Mouse (Mus musculus) layer of hippocampus, adult 9-10 months (tissue): Measurements from ENCODE around the gene Dexi.
A peak's percentile ranks its signal among the peaks of the same experiment; 100 is the strongest.

ENCODE experiments used
- DNase-seq: peaks from one replicate; pipeline ENCODE4 v3.0.0; 2022; ENCODE audit warnings: low spot score

Dexi gene

DNA sequence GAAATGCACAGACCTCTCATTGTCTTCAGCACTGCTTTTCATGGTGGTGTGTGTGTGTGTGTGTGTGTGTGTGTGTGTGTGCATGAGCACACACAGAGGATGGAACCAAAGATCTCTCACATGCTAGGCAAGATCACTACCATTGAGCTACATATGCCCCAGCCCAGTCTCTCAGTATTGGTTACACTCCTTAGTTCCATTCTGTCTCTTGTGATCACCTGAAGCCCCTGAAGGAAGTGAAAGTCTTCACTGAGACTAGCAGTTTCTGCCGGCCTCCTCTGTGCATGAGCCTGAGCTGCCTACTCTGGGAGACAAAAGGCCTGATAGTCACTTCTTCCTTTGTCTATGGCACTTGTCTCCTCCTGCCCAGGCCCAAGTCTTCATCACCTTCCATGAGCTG is 43.7 kb downstream of the Dexi start:
- no peak for DNase-seq

DNA sequence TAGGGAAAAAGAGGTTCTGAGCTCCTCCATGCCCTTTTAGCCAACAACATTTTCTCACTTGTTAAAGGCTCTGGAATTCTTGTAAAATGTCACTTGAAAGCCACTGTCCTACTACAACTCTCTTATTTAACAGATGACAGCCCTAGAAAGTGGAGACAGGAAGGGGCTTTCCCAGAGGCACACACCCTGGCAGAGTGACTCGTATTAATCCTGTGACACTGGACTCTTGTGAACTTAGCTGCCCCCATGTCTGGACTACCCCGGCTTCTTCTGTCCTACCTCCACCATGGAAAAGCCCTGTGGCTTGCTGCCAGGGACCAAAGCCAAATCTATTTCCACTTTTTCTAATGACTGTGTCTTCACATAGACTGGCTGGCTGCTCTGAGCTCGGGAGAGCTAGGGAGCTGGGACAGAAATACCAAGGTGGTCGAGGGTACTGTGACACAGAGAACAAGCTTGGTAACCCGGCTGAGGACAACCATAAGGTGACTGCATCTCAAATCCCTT is 44.7 kb downstream of the Dexi start:
- DNase-seq, result no peak

DNA sequence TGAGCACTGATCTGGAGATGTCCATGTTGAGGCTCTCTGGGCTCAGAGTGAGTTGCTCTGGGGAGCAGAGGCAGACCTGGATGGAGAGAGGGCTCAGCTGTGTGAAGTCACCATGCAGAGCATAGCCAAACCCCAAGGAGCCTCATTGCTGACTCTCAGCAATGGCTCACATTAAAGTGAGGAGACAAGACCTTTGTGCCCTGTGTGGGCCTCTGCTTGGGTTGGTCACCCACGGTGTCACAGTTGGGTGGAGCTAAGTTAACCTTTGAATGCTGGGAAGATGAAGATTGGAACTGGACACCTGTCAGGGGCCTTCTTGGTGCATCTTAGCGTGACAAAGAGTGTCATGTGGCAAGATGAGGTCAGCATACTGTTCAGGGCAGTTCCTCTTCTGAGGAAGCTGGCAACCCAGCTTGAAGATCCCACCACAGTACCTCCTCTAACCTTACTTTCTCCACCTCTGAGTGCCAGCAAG is 47.0 kb downstream of the Dexi start:
- DNase-seq, result no peak

DNA sequence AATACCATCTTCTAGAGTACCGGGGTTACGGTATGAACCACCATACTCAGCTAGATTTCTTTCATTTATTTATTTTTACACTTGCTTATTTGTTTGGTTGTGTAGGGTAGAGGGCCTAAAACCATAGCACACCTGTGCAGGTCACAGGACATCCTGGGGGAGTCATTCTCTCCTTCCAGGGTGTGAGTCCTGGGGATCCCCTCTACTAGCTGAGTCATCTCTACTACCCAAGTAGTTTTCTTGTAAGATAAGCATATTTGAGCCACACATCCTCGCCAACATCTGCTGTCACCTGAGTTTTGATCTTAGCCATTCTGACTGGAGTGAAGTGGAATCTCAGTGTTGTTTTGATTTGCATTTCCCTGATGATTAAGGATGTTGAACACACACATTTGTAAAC is 50.3 kb downstream of the Dexi start:
- no peak for DNase-seq

DNA sequence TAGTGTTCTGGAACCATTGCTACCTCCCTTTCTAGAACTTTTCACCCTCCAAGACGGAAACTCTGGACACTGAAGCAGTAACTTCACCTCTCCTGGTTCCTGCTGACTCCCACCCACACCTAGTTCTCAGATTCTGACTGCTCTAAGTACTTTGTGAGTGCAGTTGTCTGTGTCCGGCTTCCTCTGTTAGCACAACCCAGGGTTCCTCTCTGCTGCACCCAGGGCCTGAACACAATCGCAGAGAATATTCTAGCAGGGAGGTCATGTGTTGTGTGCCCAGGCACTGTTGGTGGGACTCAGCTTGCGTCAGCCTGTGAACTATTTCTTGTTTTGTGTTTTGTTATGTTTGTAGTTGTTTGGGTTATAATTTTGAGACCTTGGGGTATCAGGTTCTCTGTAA is 51.1 kb downstream of the Dexi start:
- DNase-seq, result no peak

DNA sequence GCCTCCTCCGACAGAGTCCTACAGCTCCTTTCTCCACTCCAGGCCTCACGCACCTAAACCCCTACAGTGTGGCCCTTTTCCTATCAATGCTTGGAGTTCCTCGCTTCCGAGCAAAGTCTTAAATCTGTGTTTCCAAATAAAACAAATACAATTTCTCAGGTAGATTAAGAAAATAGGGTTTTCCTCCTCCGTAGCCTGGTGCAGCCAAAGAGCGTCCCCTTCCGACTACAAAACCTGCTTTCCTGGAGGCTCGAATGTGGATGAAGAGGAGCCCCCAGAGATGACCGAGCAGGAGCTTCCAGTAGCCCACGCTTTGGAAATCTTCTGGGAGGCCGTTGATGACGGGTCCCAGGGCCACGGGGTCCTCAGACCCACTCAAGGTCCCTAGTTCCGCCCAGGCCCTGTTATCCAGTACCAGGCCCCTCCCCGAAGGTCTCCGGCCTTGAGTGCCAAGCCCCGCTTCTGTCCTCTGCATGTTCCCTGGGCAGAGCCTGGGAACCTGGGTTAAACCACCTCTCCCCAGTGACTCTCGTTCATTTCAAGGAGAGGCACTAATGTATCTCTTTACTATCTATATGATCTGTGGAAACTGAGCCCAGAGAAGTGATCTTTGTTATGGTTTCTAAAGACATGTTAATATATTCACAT is 52.2 kb downstream of the Dexi start:
- no peak for DNase-seq

DNA sequence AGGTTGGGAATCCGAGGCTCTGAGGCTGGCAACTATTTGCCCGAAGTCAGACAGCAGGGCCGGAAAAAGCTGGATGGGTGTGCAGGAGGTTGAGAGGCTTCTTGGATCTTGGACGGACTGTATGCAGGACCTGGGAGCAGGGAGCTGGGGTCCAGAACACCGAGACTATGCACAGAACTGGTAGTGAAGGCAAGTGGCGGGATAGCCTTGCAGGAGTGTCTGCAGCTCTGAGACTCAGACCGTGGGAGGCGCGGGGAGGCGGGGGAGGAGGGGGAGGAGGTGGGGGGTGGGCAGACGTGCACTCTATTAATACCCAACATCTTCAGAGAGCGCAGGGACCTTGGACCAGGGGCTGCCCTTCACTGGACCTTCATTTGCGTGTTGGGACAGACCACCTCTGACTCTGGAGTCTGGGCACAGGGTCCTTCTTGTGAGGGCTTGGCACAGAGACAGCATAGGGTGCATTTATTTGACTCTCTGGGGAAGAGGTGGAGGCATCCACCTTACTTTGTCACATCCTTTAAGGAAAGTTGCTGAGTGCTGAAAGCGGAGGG is 52.9 kb downstream of the Dexi start:
- no peak for DNase-seq

DNA sequence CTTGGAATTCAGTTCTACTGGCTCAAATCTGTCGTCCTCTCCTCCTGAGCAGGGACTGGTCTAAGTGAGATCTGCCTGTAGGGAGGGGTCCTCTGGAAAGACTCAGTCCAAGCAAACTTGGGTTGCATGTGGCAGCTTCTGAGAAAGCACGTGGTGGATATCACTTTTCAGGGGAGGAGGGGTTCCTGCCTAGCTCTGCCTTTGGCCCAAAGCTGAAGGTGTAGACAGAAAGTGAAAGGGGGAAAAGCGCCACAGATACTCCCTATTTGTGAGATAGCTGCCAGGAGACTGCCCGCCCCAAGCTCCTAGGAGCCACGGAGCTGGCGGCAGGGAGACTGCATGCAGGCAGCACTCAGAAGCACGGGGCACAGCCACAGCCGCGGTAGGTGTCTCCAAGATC is 53.4 kb downstream of the Dexi start:
- no peak for DNase-seq

DNA sequence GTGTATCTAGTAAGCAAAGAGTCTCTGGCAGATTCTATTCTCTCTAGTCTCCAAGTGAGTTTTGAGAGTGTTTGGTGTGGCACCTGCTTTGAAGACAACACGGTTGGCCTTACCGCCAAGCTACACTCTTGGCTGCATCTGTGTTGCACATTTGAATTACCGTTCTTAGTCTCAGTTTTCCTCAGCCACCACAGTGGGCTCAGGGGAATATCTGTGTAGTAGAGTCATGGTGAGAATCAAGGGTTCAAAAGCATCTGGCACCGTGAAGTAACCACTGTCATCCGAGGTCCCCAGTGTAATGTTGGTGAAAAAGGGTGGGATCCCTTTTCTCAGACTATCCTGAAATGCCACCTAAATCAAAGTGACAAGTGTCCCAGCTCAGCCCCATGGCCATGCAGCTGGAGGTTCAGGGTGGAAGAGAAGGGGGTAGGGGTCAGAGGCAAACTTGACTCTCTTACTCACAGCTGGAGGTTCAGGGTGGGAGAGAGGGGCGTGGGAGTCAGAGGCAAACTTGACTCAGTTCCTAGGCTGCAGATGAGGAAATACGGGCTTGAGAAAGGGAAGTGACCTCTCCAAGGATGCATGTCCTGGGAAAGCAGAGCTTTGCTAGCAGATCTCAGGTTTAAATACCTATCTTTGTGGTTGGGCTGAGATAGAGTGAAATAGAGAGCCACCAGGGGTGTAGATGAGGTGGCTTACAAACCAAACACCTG is 53.9 kb downstream of the Dexi start:
- no peak for DNase-seq

DNA sequence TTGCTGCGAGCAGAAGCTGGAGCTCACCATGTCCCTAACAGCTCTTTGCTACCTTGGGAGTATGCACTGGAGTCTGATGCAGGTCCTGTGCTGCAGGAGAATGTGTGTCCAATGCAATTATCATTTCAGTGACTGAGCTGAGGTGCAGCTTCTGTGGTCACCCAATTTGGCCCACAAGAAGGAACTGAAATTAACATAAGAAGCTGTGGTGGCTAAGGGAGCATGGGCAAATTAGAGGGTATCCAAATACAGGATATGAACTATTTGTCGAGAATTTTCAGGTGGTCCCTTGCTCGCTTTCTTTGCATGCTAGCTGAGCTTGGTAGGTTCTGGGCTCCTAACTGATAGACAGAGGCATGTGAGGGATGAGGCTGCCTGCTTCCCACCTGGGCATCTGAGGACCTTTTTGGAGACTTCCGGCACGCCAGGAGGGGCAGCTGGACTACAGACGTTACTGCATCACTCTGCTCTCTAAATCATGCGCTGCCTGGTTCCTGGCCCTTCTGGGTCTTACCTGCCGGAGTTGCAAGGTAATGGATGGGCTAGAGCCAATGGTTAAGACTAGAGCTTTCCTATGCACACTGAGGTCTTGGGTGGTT is 54.9 kb downstream of the Dexi start:
- DNase-seq, result no peak

DNA sequence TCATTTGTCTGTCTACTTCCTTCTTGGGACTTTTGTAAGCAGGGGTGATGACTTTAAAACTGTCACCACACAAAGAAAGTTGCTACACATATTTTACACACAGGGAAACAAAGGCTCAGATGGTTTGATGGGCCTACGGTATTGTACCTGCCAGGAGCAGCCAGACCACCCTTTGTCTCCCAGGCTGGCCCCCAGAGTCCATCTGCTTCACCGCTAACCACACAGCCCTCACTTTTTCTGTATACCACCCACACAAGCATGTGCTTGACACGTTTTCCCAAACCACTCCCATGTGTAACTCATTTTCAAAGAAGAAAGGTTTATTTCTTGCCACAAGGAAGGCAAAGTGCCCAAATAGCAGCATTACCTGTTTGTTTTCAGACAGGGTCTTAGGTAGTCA is 55.9 kb downstream of the Dexi start:
- DNase-seq, result no peak

DNA sequence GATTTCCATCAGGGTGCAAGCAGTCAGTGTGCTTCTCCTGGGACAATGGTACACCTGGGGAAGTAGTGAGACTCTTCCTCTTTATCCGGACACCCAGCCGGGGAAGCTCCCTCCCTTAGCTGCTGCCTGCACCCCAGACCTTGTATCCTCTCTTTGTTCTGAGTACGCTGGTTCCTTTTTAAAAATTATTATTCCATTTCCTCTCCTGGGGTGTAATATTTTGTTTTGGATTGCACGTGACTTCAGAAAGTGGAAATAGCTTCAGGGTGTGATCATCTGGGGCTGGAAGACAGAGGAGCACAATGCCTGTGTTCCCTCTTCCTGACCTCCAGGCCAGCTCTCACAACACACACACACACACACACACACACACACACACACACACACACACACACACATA is 60.5 kb downstream of the Dexi start:
- no peak for DNase-seq

DNA sequence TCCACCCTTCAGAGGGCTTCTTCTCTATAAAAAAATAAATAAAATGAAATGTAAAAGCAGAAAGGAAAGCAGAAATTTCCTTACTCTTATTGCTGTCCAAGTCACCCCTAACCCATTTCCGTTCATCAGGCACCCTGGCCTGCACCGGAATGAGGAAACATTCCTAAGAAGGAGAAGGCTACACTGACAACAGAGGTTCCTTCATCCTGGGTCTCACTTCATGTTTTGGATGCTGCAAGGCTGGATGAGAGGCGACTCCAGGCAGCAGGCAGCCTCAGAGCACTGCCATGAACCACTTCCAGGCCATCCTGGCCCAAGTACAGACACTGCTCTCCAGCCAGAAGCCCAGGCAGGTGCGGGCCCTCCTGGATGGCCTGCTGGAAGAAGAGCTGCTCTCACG is 63.0 kb downstream of the Dexi start, which contains the start of gene Ciita:
Gene Ciita (plus strand): TSS at position 203 of the 400 bp plus-strand sequence.
- DNase-seq, result no peak

DNA sequence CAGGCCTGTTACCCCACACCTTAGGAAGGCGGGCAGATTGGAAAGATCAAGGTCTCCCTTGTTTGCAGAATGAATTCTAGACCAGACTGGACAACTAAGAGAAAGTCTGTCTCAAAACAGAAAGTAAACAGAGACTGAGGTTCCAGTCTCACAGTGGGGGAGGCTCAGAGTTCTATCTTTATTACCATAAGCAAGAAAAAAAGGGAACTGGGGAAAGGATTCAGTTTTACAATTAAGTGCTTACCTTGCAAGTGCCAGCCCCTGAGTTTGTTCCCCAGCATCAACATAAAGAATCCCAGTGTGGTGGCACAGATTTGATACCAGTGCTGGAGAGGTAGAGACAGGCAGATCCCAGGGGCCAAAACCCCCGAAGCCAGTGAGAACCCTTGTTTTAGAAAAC is 66.9 kb downstream of the Dexi start:
- no peak for DNase-seq

DNA sequence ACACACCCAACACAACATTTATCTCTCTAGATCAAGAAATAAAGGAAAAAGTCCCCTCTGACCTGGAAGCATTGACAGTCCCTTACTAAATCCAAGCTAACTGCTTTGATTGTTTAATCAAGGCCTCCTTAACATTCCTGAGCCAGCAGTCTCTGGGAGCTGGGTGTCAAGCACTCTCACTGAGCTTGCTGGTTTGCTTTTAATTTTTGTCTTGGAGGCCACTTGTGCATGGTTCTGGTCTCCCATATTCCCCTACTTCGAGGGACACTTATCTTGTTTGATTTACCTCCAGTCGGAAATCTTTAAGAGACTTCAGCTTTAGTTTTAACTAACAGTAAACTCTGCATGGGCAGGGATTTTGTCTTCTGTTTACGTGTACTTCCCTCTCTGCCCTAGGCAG is 67.9 kb downstream of the Dexi start:
- DNase-seq, result no peak

DNA sequence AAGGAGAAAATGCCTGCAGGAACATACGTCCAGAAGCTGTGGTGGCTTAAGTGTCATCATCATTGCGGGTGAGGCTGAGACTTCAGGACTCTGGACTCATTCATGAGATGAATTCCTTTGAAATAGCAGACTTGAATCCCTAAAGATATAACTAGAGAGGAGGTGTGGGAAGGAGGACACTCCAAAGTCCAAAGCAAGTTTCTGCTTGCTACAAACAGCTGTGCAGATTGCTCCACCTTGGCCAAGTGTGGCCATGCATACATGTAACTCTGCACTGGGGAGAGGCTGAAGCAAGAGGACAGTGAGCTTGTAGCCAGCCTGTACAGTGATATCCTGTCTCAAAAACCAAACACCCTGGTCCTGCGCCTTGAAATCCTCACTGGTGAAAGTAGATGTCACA is 70.9 kb downstream of the Dexi start:
- no peak for DNase-seq

DNA sequence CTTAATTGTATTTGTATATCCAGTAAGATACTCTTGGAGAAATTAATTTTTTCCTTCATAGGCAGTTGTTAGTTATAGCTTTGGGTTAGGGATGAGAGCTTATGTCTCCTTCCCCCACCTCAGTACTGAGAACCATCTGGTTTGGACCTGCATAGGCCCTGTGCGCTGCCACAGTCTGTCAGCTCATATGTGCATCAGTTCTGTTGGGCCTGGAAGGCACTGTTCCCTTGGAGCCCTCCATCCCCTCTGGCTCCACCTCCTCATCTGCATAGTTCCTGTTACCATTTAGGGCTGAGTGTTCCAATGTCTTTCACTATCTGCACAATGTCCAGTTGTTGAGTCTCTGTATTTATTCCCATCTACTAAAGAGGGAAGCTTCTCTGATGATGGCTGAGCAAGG is 74.7 kb downstream of the Dexi start:
- peak; percentile 66 for DNase-seq

DNA sequence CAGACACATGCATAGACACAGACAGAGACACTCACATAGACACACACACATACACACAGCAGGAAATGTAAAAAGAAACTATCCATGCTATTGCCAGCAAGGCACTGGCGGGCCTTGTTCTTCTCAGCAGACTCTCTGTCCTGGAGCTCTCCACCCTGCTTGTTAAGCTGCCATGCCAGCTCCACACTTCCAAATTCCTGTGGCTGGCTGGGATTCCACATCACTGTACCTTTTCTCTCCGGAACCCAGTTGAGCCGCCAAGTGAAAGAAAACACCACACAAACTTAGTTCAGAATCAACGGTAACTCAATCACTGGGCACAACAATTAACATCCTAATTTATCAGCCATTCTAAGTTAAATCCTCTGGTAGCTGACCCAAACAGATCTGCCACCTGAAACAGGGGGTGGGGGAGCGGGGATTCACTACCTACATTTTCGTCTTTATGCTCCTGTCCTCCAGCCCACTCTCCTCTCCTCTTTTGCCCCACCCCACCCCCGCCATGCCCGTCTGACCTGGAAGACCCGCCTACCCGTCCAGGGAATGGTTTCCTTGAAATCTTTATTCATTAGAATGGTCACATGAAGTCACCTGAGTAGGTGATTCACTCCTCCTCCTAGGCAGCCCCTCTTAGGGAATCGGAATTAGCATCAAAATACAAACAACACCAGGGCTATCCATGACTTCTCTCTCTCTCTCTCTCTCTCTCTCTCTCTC is 75.3 kb downstream of the Dexi start:
- DNase-seq, result no peak

DNA sequence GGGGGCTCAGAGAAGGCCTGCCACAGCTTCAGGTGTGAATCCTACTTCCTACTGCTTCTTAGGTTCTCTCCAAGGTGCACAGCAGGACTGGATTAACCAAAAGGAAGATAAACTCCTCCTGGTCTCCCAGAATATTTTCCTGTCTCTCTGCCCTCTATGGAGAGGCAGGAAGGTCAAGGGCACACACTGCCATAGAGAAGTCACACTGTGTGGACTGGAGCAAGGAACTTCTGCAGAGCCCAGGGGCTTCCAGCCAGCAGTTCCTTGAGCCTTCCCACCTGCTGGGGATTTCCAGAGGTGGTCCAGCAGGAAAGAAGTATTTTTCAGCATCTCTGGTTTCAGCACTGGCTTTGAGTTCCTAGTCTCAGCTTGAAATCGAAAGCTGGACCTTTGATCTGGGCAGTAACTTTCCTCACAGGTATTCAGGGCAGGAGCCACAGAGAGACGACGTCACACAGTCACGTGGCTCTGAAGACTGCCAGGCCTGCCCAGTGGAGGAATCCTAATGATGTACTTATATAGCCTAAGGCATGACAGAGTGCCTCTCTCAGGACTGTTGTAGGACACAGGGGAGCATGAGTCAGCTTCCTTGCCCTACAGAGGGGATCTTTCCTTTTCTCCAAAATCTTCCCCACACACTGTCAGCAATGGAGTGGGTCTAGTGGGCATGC is 77.7 kb downstream of the Dexi start:
- DNase-seq, result no peak

DNA sequence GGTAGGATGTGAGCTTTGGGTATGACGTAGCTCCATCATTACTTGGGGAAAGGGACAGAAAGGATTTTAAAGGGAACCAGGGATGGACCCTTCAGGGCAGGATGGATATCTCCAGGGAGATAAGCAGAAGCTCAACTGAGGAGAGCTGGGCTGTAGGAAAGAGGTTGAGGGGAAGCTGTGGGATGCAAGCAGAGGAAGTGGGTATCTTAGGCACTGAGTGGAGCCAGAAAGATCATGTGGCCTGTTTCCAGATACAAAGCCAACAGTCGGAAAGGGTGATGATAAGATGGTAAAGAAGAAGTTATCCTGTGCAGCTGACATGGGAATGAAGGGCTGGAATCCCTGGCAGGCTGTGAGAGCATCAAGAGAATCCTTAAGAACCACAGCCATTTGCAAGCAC is 81.7 kb downstream of the Dexi start:
- no peak for DNase-seq

DNA sequence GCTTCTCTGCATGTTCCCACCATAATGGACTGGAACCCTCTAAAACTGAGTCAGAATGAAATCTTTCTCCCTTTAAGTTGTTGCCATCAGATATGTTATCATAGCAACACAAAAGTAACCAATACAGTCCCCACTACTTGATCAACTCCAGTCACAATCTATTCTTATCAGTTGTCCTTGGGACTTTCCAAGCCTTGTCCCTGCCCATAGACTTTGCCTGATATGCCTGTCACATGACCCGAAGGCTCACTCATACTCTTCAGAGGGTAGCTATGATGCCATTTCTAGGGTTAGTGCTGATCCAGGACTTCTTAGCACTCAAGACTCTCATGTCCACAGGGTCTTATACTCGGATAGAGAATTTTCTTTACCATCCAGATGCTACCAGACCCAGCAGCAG is 82.7 kb downstream of the Dexi start:
- DNase-seq, result no peak

DNA sequence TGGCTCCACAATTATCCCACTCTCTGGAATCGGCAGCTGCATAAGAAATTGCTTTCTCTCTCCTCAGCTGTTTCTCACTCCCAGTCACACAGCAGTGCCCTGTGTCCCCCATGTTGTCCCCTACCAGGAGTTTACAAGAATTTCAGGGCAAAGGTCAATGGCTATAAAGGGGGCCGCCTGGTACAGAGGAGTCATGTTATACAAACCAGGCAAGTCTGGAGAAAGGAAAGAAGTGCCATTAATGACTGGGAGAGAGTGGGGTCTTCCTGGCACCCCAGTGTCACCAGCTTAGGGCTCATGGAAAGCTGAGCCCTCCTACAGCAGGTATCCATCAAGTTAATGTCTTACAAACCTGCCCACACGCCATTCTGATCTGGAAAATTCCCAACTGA is 88.3 kb downstream of the Dexi start:
- no peak for DNase-seq
